Mouse (Mus musculus): ENCODE data around the gene Grik4.

- TF ChIP-seq CTCF (IDR thresholded peaks at IDR 0.05; ENCODE audit: borderline replicate concordance, insufficient read depth, low read length) (peak; percentile 53; the same call in 1 of the 2 replicates), POLR2A (IDR thresholded peaks at IDR 0.05; ENCODE audit: low read depth, low read length) (no peak)
Measured at GRCm38 (mm10) chr9:42788471-42788870, 155.8 kb downstream of the Grik4 start.

Data from embryonic fibroblast, embryonic 13.5 days (primary cell).